Mouse (Mus musculus) embryonic fibroblast, embryonic 13.5 days (primary cell): ENCODE data around the gene Hoxb3. TPM values are rescaled to one million over a fixed set of nuclear protein-coding genes. Genes with fewer than 3 reads are reported as not detected.

ENCODE experiments used
- H3K27ac ChIP-seq: 2 replicates; pipeline ENCODE4 v1.5.1; 2012; ENCODE audit warnings: low read length, control low read depth, inconsistent platforms; ENCODE audit not compliant: insufficient read depth
- H3K4me1 ChIP-seq: 2 replicates; pipeline ENCODE4 v1.6.1; 2011; ENCODE audit warnings: low read length; ENCODE audit not compliant: control insufficient read depth, insufficient read depth
- H3K4me3 ChIP-seq: 2 replicates; pipeline ENCODE4 v1.5.1; 2011; ENCODE audit warnings: mild to moderate bottlenecking, control low read depth, low read length; ENCODE audit not compliant: insufficient read depth
- CTCF ChIP-seq: IDR thresholded peaks from 2 replicates; pipeline ENCODE4 v1.5.1; 2011; ENCODE audit warnings: mild to moderate bottlenecking, control low read depth, low read length, moderate library complexity, borderline replicate concordance; ENCODE audit not compliant: insufficient read depth
- POLR2A ChIP-seq: IDR thresholded peaks from 2 replicates; pipeline ENCODE4 v1.6.1; 2011; ENCODE audit warnings: low read depth, mild to moderate bottlenecking, control low read depth, low read length, moderate library complexity
- polyA plus RNA-seq: library from polyadenylated mRNA; stranded (reverse); fragments of >200 nt; gene quantifications from 2 replicates; pipeline ENCODE4 v1.2.4, GENCODE M21; 2011; ENCODE audit warnings: low read depth; ENCODE audit not compliant: missing spikeins, insufficient read length

Hoxb3 gene
- polyA plus RNA-seq, 1 experiment, result 19.1 TPM

DNA sequence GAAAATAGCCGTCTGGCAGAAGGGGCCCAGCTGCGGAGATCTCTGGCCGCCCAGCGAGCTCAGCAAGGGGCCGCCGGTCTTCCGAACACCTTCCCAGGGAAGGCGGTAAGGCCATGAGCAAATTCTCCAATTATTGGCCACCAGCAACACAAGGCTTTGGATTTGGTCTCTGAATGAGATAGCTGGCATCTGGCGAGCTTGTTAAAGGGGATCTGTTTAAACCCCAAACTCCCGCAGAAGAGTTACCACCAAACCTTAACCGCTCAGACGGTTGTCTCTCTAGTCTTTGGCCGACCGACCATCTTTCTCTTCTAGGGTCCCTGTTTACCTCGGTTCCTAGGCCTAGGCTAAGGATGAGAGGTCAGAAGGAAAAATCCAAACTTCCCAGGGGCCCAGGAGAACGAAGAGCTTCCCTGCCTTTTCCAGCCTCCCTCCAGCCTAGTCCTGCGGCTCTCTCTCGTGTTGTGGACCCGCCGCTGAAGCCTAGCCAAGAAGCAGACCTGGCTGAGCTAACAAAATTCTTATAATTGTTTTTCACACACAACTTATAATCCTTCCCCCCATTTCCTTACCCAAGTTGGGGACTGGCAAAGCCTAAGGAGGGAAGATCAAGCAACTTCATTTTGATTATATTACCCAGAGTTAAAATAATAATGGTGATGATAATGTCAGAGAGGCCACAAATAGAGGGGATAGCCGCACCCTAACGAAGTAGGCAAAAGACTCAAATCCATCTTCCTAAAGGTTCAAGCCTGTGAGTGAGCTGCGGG, 20.6 kb upstream of the Hoxb3 start:
- H3K4me1 ChIP-seq, result no peaks in the 10 kb centered on the region
- H3K27ac ChIP-seq, result peak overlapping the region; percentile 46
- no peak overlapping the region for H3K4me3 ChIP-seq
- TF ChIP-seq POLR2A, result no peak
- no peak for TF ChIP-seq CTCF

DNA sequence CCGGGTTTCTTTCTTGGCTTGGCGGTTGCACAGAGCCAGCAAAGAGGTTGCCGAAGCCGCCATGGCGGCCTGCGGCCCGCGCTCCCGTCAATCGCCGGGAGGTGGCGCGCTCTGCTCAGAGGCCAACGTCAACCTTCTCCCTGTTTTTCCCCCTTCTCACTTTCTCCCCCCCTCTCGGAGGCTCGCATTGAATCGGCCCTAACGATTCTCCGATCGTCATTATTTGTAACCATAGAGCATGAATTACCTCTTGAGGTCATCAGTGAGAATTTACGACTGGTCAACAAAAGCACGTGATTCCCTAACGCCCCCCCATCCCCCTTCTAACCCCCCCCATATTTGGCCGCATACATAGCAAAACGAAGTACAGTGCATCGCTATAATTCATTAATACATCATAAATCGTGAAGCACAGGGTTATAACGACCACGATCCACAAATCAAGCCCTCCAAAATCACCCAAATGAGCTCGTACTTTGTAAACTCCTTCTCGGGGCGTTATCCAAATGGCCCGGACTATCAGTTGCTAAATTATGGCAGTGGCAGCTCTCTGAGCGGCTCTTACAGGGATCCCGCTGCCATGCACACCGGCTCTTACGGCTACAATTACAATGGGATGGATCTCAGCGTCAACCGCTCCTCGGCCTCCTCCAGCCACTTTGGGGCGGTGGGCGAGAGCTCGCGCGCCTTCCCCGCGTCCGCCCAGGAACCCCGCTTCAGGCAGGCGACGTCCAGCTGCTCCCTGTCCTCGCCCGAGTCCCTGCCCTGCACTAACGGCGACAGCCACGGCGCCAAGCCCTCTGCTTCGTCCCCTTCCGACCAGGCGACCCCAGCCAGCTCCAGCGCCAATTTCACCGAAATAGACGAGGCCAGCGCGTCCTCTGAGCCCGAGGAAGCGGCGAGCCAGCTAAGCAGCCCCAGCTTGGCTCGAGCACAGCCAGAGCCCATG, 19.7 kb upstream of the Hoxb3 start, which contains the start of gene Hoxb5:
Gene Hoxb5, plus strand, starts transcription at position 186 of the 949 bp plus-strand sequence.
- no peak for TF ChIP-seq POLR2A
- peak; percentile 80 for TF ChIP-seq CTCF
- Histone ChIP-seq H3K4me3 (peak within 1 kb of the TSS; percentile 31), H3K27ac (peak within 1 kb of the TSS; percentile 46), H3K4me1 (no peaks in the 10 kb centered on the region)

DNA sequence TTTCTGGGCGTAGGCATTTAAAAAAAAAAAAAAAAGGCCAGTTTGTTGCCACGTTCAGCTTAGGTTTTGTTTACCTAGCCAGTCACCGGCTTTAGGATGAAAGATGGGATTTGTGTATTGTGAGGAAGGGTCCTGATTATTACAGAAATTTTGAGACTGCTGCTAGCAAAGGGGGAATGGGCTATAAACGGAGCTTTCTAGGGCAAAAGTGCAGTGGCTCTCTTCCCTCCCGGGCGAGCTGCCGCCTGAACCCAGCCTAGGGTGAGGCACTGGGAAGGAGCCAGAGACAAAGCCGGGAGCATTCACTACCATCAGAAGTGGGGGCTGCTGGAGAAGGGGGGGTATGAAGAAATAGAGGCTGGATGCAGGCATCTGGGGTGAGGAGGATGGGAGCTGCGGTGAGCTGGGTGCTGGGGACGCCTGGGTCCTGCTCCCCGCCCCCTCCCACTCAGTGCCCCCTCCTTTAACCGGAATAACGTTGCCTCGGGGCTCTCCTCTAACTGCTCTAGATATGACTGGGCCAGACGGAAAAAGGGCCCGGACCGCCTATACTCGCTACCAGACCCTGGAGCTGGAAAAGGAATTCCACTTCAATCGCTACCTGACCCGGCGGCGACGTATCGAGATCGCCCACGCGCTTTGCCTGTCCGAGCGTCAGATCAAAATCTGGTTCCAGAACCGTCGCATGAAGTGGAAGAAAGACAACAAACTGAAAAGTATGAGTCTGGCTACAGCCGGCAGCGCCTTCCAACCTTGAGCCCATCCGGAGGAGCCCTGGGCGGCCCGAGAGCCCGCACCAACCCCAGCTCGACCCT, 18.5 kb upstream of the Hoxb3 start:
- TF ChIP-seq CTCF (no peak), POLR2A (no peak)
- H3K4me1 ChIP-seq, result no peaks in the 10 kb centered on the region
- H3K27ac ChIP-seq, result peak overlapping the region; percentile 23; the same call in 1 of the 2 replicates
- H3K4me3 ChIP-seq, result peak overlapping the region; percentile 31

DNA sequence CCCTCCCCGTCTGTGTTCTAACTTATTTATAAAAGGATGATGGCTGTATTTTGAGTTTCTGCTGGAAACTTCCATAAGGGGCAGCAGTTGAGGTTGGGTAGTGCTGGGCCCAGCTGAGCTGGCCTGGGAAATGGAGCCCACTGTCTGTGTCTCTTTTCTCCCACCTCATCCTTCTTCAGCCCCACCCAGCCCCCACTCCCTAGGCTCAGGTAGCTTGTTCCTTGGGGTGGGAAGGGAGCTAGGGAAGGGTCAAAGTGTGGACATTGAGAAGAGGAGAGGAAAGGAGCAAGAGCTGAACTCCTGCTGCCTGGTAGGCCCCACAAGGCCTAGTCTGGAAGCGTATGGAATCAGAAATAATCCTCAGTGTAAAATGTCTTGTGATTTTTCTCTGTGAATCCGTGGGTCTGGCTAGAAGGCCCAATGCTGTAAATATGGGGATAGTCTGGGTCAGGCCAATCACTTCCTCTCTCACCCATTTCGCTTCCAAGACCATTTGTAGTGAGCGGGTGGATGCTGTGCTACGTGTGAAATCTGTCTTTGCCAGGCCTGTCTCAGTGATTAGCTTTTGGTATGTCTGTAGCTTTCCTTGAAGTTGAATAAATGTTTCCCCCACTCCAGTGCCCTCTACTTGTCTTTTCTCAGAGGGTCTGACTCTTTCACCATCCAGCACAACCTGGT, 17.5 kb upstream of the Hoxb3 start:
- peak overlapping the region; percentile 79 for H3K27ac ChIP-seq
- peak overlapping the region; percentile 0; the same call in 1 of the 2 replicates for H3K4me3 ChIP-seq
- TF ChIP-seq CTCF, result no peak
- no peak for TF ChIP-seq POLR2A
- H3K4me1 ChIP-seq, result no peaks in the 10 kb centered on the region

DNA sequence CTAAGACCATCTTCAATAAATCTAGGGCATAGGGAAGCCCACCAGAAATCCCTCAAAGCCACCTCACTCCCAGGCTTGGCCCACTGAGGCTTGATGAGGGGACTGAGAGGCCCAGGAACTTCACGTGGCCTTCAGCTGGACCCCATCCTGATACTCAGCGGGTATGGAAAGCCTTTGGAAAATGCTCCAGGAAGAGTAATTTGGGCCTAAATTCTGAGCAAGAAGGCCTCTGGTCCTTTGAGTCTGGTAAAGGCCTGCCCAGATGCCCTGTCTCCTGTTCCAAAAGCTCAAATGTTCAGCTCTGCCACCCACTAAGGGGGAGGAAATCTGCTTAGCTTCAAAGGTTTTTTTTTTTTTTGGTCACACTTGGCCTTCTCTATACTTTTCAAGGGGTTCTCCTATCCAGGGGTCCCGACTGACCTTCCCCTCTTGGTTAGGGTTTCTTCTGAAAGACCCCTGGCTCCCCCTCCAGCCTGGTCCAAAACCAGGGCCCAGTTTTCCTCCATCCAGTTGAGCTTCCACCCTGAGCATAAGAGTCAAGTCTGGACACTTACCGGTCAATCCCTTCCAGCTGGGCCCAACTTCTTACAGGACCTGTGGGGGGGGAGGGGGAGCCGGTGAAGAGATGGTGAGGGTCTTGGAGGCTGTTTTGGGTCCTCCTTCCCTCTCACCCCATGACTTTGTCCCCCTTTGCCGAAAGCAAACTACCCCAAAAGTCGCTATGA, 16.8 kb upstream of the Hoxb3 start:
- TF ChIP-seq POLR2A (no peak), CTCF (no peak)
- Histone ChIP-seq H3K27ac (peak overlapping the region; percentile 79), H3K4me3 (peak overlapping the region; percentile 33), H3K4me1 (no peaks in the 10 kb centered on the region)

DNA sequence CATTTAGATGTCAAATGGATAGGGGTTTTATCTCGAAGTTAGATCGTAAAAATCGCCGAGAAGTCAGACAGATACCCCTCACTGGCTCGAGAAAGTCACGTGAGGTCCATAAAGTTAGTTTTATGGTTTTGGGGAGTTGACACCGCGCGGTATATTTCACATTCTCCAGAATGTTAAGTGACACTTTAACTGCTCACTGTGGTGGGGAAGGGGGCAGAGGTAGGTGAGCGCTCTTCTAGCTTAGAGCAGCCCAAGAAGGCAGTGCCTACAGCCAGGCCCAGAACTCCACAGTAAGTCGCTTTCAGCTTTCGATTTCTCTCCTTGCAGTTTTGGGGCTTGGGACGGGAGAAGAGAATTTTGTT, 16.2 kb upstream of the Hoxb3 start:
- Histone ChIP-seq H3K27ac (peak overlapping the region; percentile 79), H3K4me1 (no peaks in the 10 kb centered on the region), H3K4me3 (peak overlapping the region; percentile 46)
- TF ChIP-seq CTCF (no peak), POLR2A (peak; percentile 56)

DNA sequence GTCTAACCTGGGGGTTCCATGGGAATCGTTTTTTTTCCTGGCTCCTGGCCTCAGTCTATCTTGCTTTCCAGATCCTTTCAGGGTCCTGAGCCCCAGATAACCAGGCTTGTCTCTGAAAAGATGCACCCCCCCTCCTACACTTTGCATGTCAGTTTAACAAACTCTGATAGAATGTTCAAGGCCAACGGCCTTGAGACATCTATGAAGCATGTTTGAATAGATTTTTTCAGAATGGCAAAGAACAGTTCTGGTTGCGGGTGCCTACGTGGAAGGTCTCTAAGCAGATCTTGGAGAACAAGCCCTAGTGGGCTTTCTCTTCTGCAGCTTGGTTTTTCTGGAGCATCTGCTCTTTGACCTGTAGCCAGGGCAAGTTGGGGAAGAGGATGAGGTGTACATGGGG, 14.4 kb upstream of the Hoxb3 start:
- Histone ChIP-seq H3K4me3 (peak overlapping the region; percentile 46), H3K4me1 (no peaks in the 10 kb centered on the region), H3K27ac (peak overlapping the region; percentile 68)
- no peak for TF ChIP-seq POLR2A
- TF ChIP-seq CTCF, result no peak

DNA sequence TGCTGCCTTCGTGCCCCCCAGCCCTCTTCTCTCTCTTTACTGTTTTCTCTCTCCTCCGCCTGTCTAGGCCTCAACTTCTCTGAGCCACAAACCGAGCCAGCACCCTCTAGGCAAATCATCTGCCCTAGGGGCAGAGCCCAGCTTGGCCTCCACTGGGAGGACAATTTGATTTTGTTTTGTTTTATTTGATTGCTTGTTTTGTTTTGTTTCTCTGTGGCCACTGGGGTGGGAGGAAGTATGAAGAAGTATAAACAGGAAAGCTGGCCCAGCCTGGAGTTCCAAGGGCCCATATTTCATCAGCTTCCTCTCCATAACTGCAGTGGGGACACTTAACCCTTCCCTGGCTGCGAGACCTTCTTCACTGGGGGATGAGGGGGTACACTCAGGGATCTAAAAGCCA, 13.8 kb upstream of the Hoxb3 start:
- Histone ChIP-seq H3K4me1 (no peaks in the 10 kb centered on the region), H3K4me3 (peak overlapping the region; percentile 46)

More for the DNA sequence above, 13.8 kb upstream of the Hoxb3 start:
- H3K27ac ChIP-seq, result peak overlapping the region; percentile 68
- TF ChIP-seq CTCF, result no peak
- no peak for TF ChIP-seq POLR2A
